Mouse (Mus musculus) limb, embryonic 10.5 days (tissue): ENCODE data around the gene Aff1. TPM values are rescaled to one million over a fixed set of nuclear protein-coding genes. Genes with fewer than 3 reads are reported as not detected.

Experiments used
- DNase-seq: peaks from one replicate; pipeline ENCODE4 v3.0.0-alpha.2; 2017; ENCODE audit warnings: low spot score
- H3K27ac ChIP-seq: fragments of 300-500 bp; sonication (generic); 2 replicates; pipeline ENCODE4 v1.5.1; 2016; ENCODE audit warnings: mild to moderate bottlenecking
- H3K27me3 ChIP-seq: fragments of 300-500 bp; sonication (generic); 2 replicates; pipeline ENCODE4 v1.6.1; 2016; ENCODE audit warnings: low read depth, mild to moderate bottlenecking; ENCODE audit not compliant: poor library complexity, severe bottlenecking
- H3K36me3 ChIP-seq: fragments of 300-500 bp; sonication (generic); 2 replicates; pipeline ENCODE4 v1.6.1; 2016; ENCODE audit warnings: mild to moderate bottlenecking, moderate library complexity
- H3K4me1 ChIP-seq: fragments of 300-500 bp; sonication (generic); 2 replicates; pipeline ENCODE4 v1.6.1; 2016
- H3K4me3 ChIP-seq: fragments of 300-500 bp; sonication (generic); 2 replicates; pipeline ENCODE4 v1.5.1; 2016; ENCODE audit warnings: mild to moderate bottlenecking, moderate library complexity
- H3K9me3 ChIP-seq: fragments of 300-500 bp; sonication (generic); replicated peaks from 2 replicates; pipeline ENCODE4 v1.6.1; 2016; ENCODE audit warnings: mild to moderate bottlenecking
- WGBS: fragments of 180-500 bp; shearing (Covaris S2); methylation state at CpG from one replicate; pipeline ENCODE4 v1.1.7; 2016; 5-methylcytosine and 5-hydroxymethylcytosine counted together
- polyA plus RNA-seq: library from polyadenylated mRNA; unstranded; fragments of >200 nt; fragmentation: Nextera tagmentation; extraction: Ambion mirVana; gene quantifications from 2 replicates; pipeline ENCODE4 v1.2.1, GENCODE M21; 2016

Aff1 gene
- polyA plus RNA-seq, 1 experiment from 2014 or later, result 4.6 TPM

DNA sequence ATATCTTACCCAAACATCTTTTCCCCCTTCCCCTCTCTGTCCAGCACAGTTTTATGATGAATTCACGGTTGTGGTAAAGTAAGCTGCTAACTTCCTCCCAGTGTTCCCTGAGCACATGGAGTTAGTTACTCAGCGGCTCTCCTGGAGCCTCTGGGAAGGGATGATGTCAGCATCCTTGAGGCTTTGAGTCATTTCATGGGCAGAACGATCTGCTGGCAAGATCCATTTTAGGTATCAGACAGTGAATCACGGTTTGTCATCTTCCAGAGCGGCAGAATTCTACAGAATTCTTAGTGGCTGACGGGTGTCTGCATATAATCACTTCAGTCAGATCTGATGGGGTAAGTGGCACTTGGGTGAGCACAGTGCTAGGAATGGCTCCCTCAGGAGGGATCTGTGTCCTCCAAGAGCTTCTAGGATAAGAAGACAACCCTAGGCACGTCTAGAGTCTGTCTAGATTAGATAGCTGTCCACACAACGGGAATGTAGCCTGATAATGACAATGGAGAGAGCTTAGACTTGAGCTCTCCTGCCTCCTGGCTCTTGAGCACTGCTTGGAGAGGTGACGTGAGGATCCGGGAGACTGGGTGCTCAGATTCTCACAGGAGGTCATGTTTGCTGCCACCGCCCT lies 82.6 kb downstream of the Aff1 start:
- DNase-seq, result no peak
- no peak overlapping the region for H3K4me3 ChIP-seq
- H3K27me3 ChIP-seq, result no peaks in the 10 kb centered on the region
- H3K4me1 ChIP-seq, result peaks cover 69% of the 10 kb centered on the region
- H3K27ac ChIP-seq, result 0 out of 2 replicates have a peak overlapping the region, but pooled peaks have one; percentile 25
- H3K9me3 ChIP-seq, result no peaks in the 10 kb centered on the region
- WGBS, result 73% methylated on average over 11 of the region's 11 CpGs
- no peaks in the 10 kb centered on the region for H3K36me3 ChIP-seq

DNA sequence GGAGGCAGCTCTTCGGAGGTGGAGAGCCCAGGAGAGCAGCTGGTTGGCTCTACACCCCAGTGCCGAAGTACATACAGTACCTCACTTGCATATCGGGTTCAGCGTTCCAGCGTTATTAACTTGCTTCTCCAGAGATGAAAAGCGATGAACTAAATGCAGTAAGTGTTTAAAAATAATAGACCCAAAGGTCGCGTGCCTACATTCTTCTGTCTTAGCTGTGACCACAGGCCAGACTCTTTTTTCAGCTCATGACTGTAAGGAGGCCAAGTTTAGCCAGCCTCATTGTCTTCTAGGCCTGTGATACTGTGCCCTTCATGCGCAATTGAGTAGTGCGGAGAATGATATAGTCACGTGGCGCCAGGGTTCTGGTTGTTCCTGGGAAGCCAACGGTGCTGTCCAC lies 83.3 kb downstream of the Aff1 start:
- Histone ChIP-seq H3K27ac (0 out of 2 replicates have a peak overlapping the region, but pooled peaks have one; percentile 25), H3K4me1 (peaks cover 74% of the 10 kb centered on the region)
- 86% methylated on average over 13 of the region's 13 CpGs for WGBS

DNA sequence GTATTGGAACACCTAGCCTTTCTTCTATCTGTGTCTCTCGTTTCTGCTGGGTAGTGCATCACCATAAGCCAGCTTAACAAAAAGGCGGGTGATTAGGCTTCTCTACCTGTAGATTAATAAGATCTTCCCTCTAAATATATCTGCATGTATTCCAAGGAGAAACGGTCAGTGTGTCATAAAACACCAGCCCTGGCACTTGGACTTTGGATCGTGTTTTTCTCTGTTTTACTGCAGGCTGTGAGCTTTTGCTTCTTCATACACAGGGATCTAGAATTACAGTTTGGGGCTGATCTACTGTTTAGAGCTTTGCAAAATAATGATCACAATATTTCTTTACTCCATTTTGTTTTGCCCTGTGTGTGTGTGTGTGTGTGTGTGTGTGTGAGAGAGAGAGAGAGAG lies 84.7 kb downstream of the Aff1 start:
- H3K36me3 ChIP-seq, result no peaks in the 10 kb centered on the region
- H3K27me3 ChIP-seq, result no peaks in the 10 kb centered on the region
- no peak for DNase-seq
- peaks cover 75% of the 10 kb centered on the region for H3K4me1 ChIP-seq
- WGBS, result 78% methylated on average over 4 of the region's 4 CpGs
- H3K4me3 ChIP-seq, result no peak overlapping the region
- H3K9me3 ChIP-seq, result no peaks in the 10 kb centered on the region
- no peak overlapping the region for H3K27ac ChIP-seq

More for the DNA sequence above, 83.3 kb downstream of the Aff1 start:
- no peak for DNase-seq
- Histone ChIP-seq H3K4me3 (no peak overlapping the region), H3K9me3 (no peaks in the 10 kb centered on the region), H3K27me3 (no peaks in the 10 kb centered on the region), H3K36me3 (no peaks in the 10 kb centered on the region)

DNA sequence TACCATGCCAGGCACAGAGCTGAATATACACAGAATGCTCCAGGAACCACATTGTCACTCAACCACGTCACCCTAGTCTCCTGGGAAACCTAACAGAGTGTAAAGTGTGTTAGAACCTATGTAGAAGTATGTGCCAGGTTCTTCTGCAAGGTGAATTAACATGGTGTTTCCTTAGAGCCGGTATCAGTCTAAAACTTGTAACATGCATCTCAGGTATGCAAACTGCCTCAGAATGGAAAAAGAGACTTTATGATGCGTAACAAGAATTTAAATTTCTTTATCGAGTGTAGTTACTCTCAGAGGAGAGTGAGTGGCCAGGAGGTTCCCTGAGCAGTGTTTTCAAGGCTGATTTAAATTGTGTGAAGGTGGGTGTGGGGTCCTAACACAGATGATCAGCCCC lies 85.3 kb downstream of the Aff1 start:
- Histone ChIP-seq H3K9me3 (no peaks in the 10 kb centered on the region), H3K36me3 (no peaks in the 10 kb centered on the region), H3K4me1 (peaks cover 69% of the 10 kb centered on the region), H3K27me3 (no peaks in the 10 kb centered on the region), H3K4me3 (no peak overlapping the region), H3K27ac (peak overlapping the region; percentile 58; the same call in 1 of the 2 replicates)
- 74% methylated on average over 4 of the region's 4 CpGs for WGBS
- DNase-seq, result no peak

DNA sequence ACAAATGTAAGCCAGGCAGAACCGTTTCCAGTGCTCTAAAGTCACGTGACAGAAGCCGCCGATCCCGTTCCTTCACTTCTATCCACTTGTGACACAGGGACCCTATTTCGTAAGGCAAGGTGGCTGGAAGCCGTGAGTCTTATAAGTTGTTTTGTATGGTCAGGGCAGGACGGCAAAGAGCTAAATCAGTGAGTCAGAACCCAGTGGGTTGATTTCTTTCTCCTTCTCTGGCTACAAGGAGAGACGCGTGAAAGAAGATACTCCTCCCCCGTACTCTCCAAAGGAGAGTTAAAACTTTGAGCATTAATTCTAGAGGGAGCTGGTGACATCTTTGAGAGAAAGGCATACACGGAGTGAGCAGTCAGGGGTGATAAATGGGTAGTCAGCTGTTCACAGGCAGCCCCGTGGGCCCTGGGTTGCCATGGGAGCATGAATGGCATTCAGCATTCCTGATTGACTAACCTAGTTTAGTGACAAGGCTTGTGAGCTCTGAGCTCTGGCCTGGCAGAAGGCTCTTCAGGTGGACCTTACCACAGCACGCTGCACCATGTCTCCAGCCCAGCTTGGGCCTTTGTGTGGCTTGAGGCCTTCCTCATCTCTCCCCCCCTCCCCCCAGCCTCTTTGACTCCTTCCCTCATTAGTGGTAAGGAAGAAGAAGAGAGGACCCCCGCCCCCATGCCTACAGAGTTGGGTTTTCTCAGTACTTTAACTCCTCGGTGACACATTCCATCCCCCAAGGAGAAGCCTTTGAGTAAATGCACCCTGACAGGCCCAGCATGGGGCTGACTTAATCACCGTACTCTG lies 86.3 kb downstream of the Aff1 start:
- peaks cover 64% of the 10 kb centered on the region for H3K4me1 ChIP-seq

DNA sequence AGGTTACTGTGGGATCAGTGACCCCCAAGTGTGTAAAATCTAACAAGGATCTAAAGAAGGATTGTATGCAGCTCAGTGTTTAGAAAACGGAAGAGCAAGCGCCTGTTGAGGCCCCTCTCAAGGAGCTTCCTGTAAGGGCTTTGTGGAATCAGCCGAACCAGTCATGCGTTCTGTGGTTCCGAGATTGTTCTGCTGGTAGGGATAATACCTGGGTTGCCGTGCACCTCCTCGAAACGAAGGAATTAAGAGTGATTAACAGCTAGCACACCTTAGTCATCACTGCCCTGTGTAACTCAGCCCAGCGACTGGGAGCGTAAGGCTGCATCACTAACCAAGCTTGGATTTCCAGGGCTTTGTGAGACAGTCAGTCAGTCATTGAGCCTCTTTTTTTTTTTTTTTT lies 87.7 kb downstream of the Aff1 start:
- H3K27me3 ChIP-seq, result no peaks in the 10 kb centered on the region
- peak overlapping the region; percentile 36; the same call in 1 of the 2 replicates for H3K27ac ChIP-seq
- no peak for DNase-seq
- peaks cover 55% of the 10 kb centered on the region for H3K4me1 ChIP-seq
- no peak overlapping the region for H3K4me3 ChIP-seq
- H3K36me3 ChIP-seq, result peaks cover 13% of the 10 kb centered on the region
- H3K9me3 ChIP-seq, result no peaks in the 10 kb centered on the region
- 39% methylated on average over 10 of the region's 10 CpGs for WGBS

More for the DNA sequence above, 86.3 kb downstream of the Aff1 start:
- H3K36me3 ChIP-seq, result peaks cover under 1% of the 10 kb centered on the region; the same call in 1 of the 2 replicates
- DNase-seq, result peak; percentile 76
- peak overlapping the region; percentile 42 for H3K4me3 ChIP-seq
- H3K9me3 ChIP-seq, result no peaks in the 10 kb centered on the region
- H3K27me3 ChIP-seq, result no peaks in the 10 kb centered on the region
- 2% methylated on average over 17 of the region's 17 CpGs for WGBS
- H3K27ac ChIP-seq, result peak overlapping the region; percentile 78

DNA sequence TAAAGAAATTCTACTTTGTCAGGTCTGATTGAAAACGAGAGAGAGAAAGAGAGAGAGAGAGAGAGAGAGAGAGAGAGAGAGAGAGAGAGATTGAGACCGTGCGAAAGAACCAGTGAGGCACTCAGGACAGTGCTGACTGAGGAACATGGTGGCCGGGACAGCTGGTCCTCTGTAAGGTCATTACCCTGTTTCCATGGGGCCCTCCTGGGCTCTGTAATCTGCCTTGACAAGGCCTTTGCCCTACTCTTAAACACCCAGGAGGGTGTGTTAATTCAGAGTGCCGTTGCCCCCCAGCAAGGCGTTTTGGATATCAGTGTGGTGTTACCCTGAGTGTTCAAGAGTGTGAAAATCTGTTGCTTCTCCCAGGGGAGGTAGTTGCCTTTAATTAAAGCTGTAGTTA lies 88.1 kb downstream of the Aff1 start:
- Histone ChIP-seq H3K36me3 (peaks cover 14% of the 10 kb centered on the region), H3K27me3 (no peaks in the 10 kb centered on the region), H3K4me1 (peaks cover 51% of the 10 kb centered on the region), H3K27ac (no peak overlapping the region), H3K9me3 (no peaks in the 10 kb centered on the region), H3K4me3 (no peak overlapping the region)
- no peak for DNase-seq
- WGBS, result 26% methylated on average over 6 of the region's 6 CpGs

DNA sequence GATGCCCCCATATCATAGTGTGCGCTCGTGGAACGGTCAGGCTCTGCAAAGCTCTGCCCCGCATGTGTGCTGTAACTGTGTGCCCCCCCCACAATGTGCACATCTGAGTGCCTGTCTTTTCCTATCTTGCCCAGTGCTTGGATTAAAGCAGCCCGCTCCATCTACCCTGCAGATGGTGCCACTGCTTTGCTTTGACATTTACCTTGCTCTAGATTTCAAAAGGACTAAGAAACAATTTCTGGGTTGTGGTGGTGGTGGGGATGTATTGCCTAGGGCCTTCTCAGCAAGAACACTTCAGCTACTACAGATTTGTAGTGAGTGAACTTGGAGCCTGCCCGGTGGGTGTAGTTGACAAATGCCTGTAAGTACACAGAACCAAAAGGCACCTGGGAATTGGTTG lies 88.7 kb downstream of the Aff1 start:
- peaks cover 50% of the 10 kb centered on the region for H3K4me1 ChIP-seq

DNA sequence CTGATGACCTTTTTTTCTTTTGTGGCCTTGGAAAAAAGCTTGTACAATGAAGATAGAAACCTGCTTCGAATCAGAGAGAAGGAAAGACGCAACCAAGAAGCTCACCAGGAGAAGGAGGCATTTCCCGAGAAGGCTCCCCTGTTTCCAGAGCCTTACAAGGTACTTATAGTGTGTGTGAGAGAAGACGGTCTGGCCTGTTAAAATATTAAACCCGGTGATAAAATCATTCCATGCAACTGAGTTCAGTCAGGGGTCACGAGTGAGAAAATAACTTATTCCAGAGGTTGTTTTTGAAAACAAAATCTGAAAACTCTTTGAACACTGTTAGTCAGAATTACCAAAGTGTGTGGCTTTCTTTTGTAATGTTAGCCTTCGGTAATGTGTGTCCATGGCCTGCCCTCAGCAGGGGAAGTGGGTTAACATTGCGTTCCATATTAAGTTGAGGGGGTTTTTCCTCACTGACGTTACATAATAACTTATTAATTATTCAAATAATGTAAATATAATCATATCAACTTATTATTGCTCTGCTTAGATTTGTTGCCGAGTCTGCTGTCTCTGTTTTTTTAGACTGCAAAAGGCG lies 91.0 kb downstream of the Aff1 start:
- WGBS, result 87% methylated on average over 11 of the region's 11 CpGs
- DNase-seq, result no peak
- Histone ChIP-seq H3K4me3 (no peak overlapping the region), H3K4me1 (peaks cover 46% of the 10 kb centered on the region), H3K36me3 (peaks cover 18% of the 10 kb centered on the region), H3K27ac (no peak overlapping the region), H3K27me3 (no peaks in the 10 kb centered on the region), H3K9me3 (no peaks in the 10 kb centered on the region)

More for the DNA sequence above, 88.7 kb downstream of the Aff1 start:
- no peak overlapping the region for H3K27ac ChIP-seq
- H3K27me3 ChIP-seq, result no peaks in the 10 kb centered on the region
- H3K9me3 ChIP-seq, result no peaks in the 10 kb centered on the region
- H3K36me3 ChIP-seq, result peaks cover 18% of the 10 kb centered on the region
- no peak overlapping the region for H3K4me3 ChIP-seq
- DNase-seq, result no peak
- 84% methylated on average over 6 of the region's 6 CpGs for WGBS

DNA sequence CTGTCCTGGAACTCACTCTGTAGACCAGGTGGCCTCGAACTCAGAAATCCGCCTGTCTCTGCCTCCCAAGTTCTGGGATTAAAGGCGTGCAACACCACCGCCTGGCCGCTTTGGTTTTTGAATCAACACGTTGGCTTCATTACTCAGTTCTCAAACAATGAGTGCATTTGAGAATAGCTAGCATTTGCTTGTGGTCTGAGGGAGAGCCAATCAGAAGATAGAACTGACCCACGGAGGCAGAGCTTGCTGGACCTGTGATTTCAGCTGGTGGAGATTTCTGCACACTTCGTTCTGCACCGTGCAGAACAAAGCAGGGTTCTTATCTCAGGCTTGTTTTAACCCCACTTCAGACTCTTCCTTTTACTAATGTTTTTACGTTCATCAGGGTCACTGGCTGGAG lies 93.9 kb downstream of the Aff1 start:
- H3K27me3 ChIP-seq, result no peaks in the 10 kb centered on the region
- H3K36me3 ChIP-seq, result peaks cover 18% of the 10 kb centered on the region
- 88% methylated on average over 10 of the region's 10 CpGs for WGBS
- H3K4me1 ChIP-seq, result peaks cover 29% of the 10 kb centered on the region
- H3K9me3 ChIP-seq, result no peaks in the 10 kb centered on the region
- no peak for DNase-seq
- no peak overlapping the region for H3K4me3 ChIP-seq
- no peak overlapping the region for H3K27ac ChIP-seq

DNA sequence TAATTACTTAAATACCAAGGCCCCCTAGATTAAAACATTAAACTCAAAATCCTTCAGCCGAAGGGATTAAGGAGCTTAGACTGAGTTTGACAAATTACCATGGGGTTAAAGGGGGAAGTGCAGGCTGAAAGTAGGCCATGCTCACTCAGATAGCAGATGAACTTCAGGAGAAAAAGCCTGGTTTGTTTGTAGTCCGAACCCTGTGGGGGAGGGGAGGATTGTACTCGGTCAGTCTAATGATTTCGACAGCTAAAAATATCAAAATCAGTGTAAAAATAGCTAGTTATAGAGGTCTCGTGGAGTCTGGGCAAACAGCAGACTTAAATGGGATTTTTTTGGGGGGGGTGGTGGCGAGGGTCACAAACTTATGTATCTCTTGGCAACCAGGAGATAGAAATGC lies 96.3 kb downstream of the Aff1 start:
- Histone ChIP-seq H3K27ac (no peak overlapping the region), H3K36me3 (peaks cover 17% of the 10 kb centered on the region), H3K9me3 (no peaks in the 10 kb centered on the region), H3K4me1 (peaks cover 18% of the 10 kb centered on the region), H3K4me3 (no peak overlapping the region), H3K27me3 (no peaks in the 10 kb centered on the region)
- WGBS, result 45% methylated on average over 6 of the region's 6 CpGs
- DNase-seq, result no peak

DNA sequence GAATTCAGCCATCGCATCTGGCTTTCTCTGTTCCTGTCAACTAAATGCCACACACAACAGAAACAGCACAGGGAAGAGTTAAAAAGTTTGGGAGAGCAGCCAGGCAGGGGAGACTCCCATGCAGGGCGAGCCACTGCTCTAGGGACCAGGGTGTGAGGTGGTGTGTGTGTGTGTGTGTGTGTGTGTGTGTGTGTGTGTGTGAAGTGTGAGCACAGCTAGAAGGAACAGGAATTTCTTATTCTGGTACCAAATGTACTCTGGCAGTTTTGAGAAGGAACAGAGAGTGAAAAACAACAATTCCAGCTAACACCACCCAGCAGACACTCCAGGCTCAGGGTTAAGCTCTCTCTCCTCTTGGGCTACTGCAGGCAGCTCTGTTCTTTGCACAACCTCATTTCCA lies 96.8 kb downstream of the Aff1 start:
- peaks cover 12% of the 10 kb centered on the region for H3K36me3 ChIP-seq
- 38% methylated on average over 2 of the region's 2 CpGs for WGBS
- DNase-seq, result no peak
- no peak overlapping the region for H3K27ac ChIP-seq
- no peak overlapping the region for H3K4me3 ChIP-seq
- H3K9me3 ChIP-seq, result no peaks in the 10 kb centered on the region
- H3K27me3 ChIP-seq, result no peaks in the 10 kb centered on the region
- H3K4me1 ChIP-seq, result peaks cover 18% of the 10 kb centered on the region

DNA sequence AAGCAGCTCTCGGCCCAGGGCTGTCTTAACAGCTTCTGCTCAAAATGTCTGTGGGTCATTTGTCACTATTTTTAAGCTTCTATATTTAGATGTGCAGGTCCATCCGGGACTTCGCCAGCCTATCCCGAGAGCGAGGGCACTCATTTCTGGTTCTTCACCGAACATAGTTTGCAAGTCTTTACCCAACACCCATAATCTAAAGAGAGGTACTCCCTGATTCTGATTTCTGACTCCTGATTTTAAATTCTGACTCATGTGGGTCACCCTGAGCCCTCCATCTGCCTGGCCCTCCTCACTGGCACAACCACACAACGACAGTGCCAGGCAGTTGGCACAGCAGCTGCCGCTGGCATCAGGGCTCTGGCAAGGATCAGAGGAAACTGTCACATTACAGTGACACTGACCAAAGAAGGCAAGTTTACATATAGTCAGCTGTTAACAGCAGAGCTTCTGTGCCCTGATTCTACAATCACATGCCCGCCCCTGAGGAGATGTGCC lies 97.5 kb downstream of the Aff1 start:
- DNase-seq, result no peak
- Histone ChIP-seq H3K27me3 (no peaks in the 10 kb centered on the region), H3K9me3 (no peaks in the 10 kb centered on the region), H3K4me3 (no peak overlapping the region), H3K27ac (no peak overlapping the region), H3K4me1 (peaks cover 18% of the 10 kb centered on the region), H3K36me3 (peaks cover 5% of the 10 kb centered on the region; the same call in 1 of the 2 replicates)
- WGBS, result 88% methylated on average over 9 of the region's 9 CpGs
